Mouse (Mus musculus) forebrain, embryonic 12.5 days (tissue): ENCODE measurements around the gene Gm11042. TPM values are rescaled to one million over a fixed set of nuclear protein-coding genes. Genes with fewer than 3 reads are reported as not detected.

ENCODE experiments used
- ATAC-seq: fragments of 200-750 bp; cut with Nextera tagmentation; 2 replicates; pipeline ENCODE4 v1.8.0; 2017; ENCODE audit warnings: moderate TSS enrichment; ENCODE audit not compliant: low FRiP score
- H3K27ac ChIP-seq: fragments of 300-500 bp; sonication (generic); 2 replicates; pipeline ENCODE4 v1.5.1; 2016; ENCODE audit warnings: mild to moderate bottlenecking
- H3K27me3 ChIP-seq: fragments of 300-500 bp; sonication (generic); 2 replicates; pipeline ENCODE4 v1.6.1; 2016; ENCODE audit warnings: mild to moderate bottlenecking
- H3K36me3 ChIP-seq: fragments of 300-500 bp; sonication (generic); replicated peaks from 2 replicates; pipeline ENCODE4 v1.6.1; 2016; ENCODE audit warnings: mild to moderate bottlenecking
- H3K4me1 ChIP-seq: fragments of 300-500 bp; sonication (generic); 2 replicates; pipeline ENCODE4 v1.6.1; 2016
- H3K4me2 ChIP-seq: fragments of 300-500 bp; sonication (generic); 2 replicates; pipeline ENCODE4 v1.6.1; 2016; ENCODE audit warnings: mild to moderate bottlenecking, moderate library complexity
- H3K4me3 ChIP-seq: fragments of 300-500 bp; sonication (generic); replicated peaks from 2 replicates; pipeline ENCODE4 v1.5.1; 2016; ENCODE audit warnings: mild to moderate bottlenecking
- H3K9ac ChIP-seq: fragments of 300-500 bp; sonication (generic); 2 replicates; pipeline ENCODE4 v1.6.1; 2016; ENCODE audit warnings: mild to moderate bottlenecking
- H3K9me3 ChIP-seq: fragments of 300-500 bp; sonication (generic); 2 replicates; pipeline ENCODE4 v1.6.1; 2016
- WGBS: fragments of 180-500 bp; shearing (Covaris S2); methylation state at CpG from one replicate; pipeline ENCODE4 v1.1.7; 2016; 5-methylcytosine and 5-hydroxymethylcytosine counted together
- polyA plus RNA-seq: library from polyadenylated mRNA; unstranded; fragments of >200 nt; fragmentation: Nextera tagmentation; extraction: Ambion mirVana; gene quantifications from 2 replicates; pipeline ENCODE4 v1.2.1, GENCODE M21; 2016

Gene Gm11042
- polyA plus RNA-seq, 1 experiment from 2014 or later = not detected

DNA sequence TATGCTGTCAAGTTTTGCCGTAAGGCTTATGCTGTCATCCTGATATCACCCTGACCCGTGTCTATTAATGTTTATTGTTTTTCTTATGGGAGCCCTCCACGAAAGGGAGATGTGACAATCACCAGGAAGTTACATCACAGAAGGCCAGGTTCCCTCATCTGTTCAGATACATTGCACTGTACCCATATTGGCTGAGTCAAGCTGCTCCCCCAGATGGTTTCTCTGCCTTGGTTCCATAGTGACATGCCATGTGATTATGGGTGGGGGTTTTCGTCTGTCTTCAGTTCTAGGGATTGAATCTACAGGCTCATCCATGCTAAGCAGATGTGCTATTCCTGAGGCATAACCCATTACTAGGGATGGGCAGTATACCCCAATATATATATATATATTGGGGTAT lies 34.8 kb downstream of the Gm11042 start:
- no peaks in the 10 kb centered on the region for H3K36me3 ChIP-seq
- no peak overlapping the region for H3K4me2 ChIP-seq
- H3K27ac ChIP-seq = no peak overlapping the region
- H3K4me1 ChIP-seq = peaks cover 10% of the 10 kb centered on the region
- H3K4me3 ChIP-seq = no peak overlapping the region
- WGBS = 85% methylated on average over 4 of the region's 4 CpGs
- ATAC-seq = no peak
- no peaks in the 10 kb centered on the region for H3K9me3 ChIP-seq
- H3K9ac ChIP-seq = no peak overlapping the region
- H3K27me3 ChIP-seq = peaks cover 20% of the 10 kb centered on the region

DNA sequence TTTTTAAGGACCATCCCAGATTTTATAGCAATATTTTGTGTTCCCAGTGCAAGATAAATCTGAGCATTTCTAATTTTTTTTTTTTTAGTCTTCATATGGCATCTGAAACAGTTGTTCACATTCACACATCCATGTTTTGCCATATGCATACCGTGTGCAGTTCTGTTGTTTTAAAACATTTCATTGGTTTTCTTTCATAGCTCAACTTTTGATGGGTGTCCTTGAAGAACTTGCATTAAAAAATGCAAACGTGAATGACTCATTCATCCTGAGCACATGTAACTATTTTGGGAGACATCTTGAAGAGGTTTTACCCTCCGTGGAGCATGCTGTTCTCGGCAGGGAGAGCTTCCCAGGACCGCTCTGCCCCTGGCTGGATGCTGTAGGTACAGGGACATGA lies 38.9 kb downstream of the Gm11042 start:
- H3K27me3 ChIP-seq = no peaks in the 10 kb centered on the region
- H3K27ac ChIP-seq = no peak overlapping the region
- no peak for ATAC-seq
- no peak overlapping the region for H3K4me2 ChIP-seq
- H3K9ac ChIP-seq = no peak overlapping the region
- no peaks in the 10 kb centered on the region for H3K36me3 ChIP-seq
- no peak overlapping the region for H3K4me3 ChIP-seq
- H3K9me3 ChIP-seq = no peaks in the 10 kb centered on the region
- WGBS = 90% methylated on average over 5 of the region's 5 CpGs
- H3K4me1 ChIP-seq = no peaks in the 10 kb centered on the region

DNA sequence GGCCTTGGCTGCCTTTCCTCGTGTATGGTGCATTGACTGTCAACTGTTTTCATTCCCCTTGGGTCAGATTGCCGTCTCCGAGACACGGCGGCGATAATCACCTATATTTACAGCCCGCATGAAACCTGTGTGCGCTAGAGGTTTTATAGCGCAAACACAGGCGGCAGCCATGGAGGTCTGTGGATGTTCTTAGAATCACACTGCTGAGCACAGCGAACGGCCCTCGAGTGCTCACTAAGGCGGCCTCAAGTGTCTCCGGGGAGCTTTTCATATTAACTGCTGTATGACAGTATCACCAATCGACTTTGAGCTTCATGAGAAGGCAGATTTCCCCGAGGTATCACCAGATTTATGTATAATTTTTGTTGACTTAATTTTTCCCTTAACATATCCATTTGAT lies 43.6 kb downstream of the Gm11042 start:
- WGBS = 94% methylated on average over 17 of the region's 17 CpGs
- H3K36me3 ChIP-seq = no peaks in the 10 kb centered on the region
- no peak for ATAC-seq
- H3K9me3 ChIP-seq = no peaks in the 10 kb centered on the region
- H3K4me1 ChIP-seq = no peaks in the 10 kb centered on the region; the same call in 1 of the 2 replicates
- no peak overlapping the region for H3K4me2 ChIP-seq
- H3K27me3 ChIP-seq = no peaks in the 10 kb centered on the region
- no peak overlapping the region for H3K27ac ChIP-seq
- H3K9ac ChIP-seq = no peak overlapping the region
- no peak overlapping the region for H3K4me3 ChIP-seq

DNA sequence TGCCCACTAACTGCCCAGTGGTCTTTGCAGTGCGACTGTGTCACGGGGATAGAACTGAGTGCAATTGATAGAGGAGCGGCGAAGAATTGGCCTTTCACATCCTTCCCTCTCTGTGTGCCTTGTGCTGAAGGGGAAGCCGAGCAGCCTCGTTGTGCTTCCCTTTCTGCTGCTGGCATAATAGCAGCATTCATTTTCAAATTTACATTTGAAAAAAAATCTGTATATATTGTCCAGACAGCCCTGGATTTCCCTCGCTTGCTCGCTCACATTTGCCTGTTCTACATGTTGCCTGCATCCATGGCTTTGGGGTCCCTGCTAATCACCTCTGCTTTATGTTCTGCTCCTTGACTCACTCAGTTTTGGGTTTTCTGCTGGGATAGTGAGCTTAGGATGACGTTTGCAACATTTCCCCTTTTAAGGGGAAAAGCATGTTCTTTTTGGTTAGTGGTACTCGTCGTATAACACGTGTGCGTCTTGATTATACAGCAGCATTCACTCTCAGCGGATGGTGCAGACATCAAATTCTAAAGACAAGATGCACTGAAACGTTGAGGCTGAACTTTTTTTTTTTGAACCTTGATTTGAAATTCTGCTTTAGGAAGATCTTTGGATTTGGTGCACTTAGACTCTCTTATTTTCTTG lies 47.4 kb downstream of the Gm11042 start:
- H3K4me2 ChIP-seq = no peak overlapping the region
- peaks cover 4% of the 10 kb centered on the region for H3K4me1 ChIP-seq
- WGBS = 54% methylated on average over 15 of the region's 15 CpGs
- peak; percentile 60; the same call in 1 of the 2 replicates for ATAC-seq
- peak overlapping the region; percentile 51; the same call in 1 of the 2 replicates for H3K27ac ChIP-seq
- H3K36me3 ChIP-seq = no peaks in the 10 kb centered on the region
- H3K9ac ChIP-seq = no peak overlapping the region
- H3K27me3 ChIP-seq = no peaks in the 10 kb centered on the region
- no peak overlapping the region for H3K4me3 ChIP-seq
- no peaks in the 10 kb centered on the region for H3K9me3 ChIP-seq

DNA sequence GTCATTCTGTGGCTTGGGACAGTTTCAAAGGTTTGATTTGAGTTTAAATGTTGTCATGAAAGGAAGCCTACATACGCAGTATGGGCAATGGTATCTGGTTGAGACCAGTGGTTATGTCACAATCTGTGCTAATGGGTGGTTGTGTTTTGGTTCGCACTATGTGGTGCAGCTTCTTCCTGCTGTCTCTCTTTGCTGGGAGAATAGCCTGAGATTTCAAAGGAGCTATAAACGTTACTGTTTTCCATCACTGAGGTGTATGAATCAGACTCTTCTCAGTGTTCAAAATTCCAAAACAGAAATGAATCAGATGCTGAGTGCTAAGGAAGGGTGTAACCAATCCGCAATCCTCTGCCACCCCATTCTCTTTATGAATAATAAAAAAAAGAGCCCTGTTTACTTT lies 49.1 kb downstream of the Gm11042 start:
- no peaks in the 10 kb centered on the region for H3K9me3 ChIP-seq
- H3K4me3 ChIP-seq = no peak overlapping the region
- no peaks in the 10 kb centered on the region for H3K27me3 ChIP-seq
- H3K9ac ChIP-seq = no peak overlapping the region
- H3K36me3 ChIP-seq = no peaks in the 10 kb centered on the region
- 92% methylated on average over 4 of the region's 4 CpGs for WGBS
- ATAC-seq = no peak
- no peak overlapping the region for H3K27ac ChIP-seq
- H3K4me2 ChIP-seq = no peak overlapping the region
- H3K4me1 ChIP-seq = peaks cover 4% of the 10 kb centered on the region
